Comparison of ENCODE assay signal across 13 mouse cellular contexts in the genomic region with DNA sequence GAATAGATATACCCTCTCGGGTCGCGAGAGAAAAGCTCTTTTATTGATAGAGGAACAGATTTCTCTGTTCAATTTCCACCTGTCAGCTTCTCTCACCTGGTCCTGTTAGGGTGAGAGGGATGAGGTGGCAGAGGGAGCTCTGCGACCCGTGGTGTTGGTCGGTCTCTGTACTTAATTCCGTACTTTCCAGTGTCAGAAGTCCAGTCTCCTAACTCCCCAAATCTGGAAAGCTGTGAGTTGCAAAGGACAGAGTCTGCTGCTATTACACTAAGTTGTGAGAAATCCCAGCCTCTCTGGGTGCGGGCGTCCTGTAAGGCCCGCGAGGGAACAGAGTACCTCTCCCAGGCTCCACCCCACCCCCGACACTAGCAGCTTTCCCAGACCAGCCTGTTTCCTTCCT. TPM values are rescaled to one million over a fixed set of nuclear protein-coding genes. Genes with fewer than 3 reads are reported as not detected.
DNase-seq lines count a peak whose midpoint lies in the region; ATAC-seq and TF ChIP-seq lines count a peak whose summit lies in the region.
"Had no signal": no experiment of that assay in that cellular context is flagged by ENCODE, and none has a peak within 500 bp of the region (broad histone marks: within the 10 kb centered on the region; RNA-seq: fewer than 3 reads in every experiment).

No protein-coding gene starts in this region.

- no peak for TF ChIP-seq EP300 in heart, adult 2 months (IDR thresholded peaks at IDR 0.05; ENCODE audit: insufficient read depth, low read depth, low read length)

- intact Hi-C loops in heart, adult 2 months (cut with DNase I), result no loop called here

- H3K79me2 ChIP-seq in heart, adult 2 months (replicated peaks; ENCODE audit: control insufficient read depth, insufficient read depth, low read length), result no peaks in the 10 kb centered on the region
- no peaks in the 10 kb centered on the region for H3K79me2 ChIP-seq in myocyte (ENCODE audit: control insufficient read depth, insufficient read depth)

- no peak overlapping the region for H3K27ac ChIP-seq in heart, embryonic 12.5 days (ENCODE audit: poor library complexity, severe bottlenecking)
- H3K27ac ChIP-seq in heart, adult 2 months, result no peak overlapping the region
- H3K27ac ChIP-seq in lung, embryonic 14.5 days (ENCODE audit: low read depth), result no peak overlapping the region
- no peak overlapping the region for H3K27ac ChIP-seq in embryonic facial prominence, embryonic 11.5 days (replicated peaks; ENCODE audit: low read depth, low read length)
- H3K27ac ChIP-seq: liver, embryonic 12.5 days; midbrain, embryonic 12.5 days had no signal

- H3K36me3 ChIP-seq in heart, embryonic 12.5 days, result no peaks in the 10 kb centered on the region
- no peaks in the 10 kb centered on the region for H3K36me3 ChIP-seq in heart, adult 2 months (ENCODE audit: control insufficient read depth, insufficient read depth, low read length)
- peaks cover 25% of the 10 kb centered on the region for H3K36me3 ChIP-seq in lung, embryonic 14.5 days (ENCODE audit: insufficient read depth)
- no peaks in the 10 kb centered on the region for H3K36me3 ChIP-seq in embryonic facial prominence, embryonic 11.5 days (replicated peaks; ENCODE audit: control insufficient read depth, insufficient read depth, low read depth, low read length)
- H3K36me3 ChIP-seq in myocyte (ENCODE audit: control insufficient read depth, insufficient read depth), result no peaks in the 10 kb centered on the region
- H3K36me3 ChIP-seq: liver, embryonic 12.5 days; midbrain, embryonic 12.5 days had no signal

- ATAC-seq in heart, embryonic 12.5 days (ENCODE audit: insufficient number of reproducible peaks, low FRiP score), result no peak
- no peak for ATAC-seq in lung, embryonic 14.5 days (ENCODE audit: insufficient read depth)
- ATAC-seq in embryonic facial prominence, embryonic 11.5 days (replicated peaks; ENCODE audit: insufficient number of reproducible peaks, low FRiP score, low TSS enrichment, low read depth), result no peak
- ATAC-seq: forebrain, embryonic 16.5 days; liver, embryonic 12.5 days had no signal

- H3K9ac ChIP-seq in heart, embryonic 12.5 days, result no peak overlapping the region
- H3K9ac ChIP-seq in heart, adult 2 months (ENCODE audit: low read depth, low read length), result no peak overlapping the region
- 0 out of 2 replicates have a peak overlapping the region, but pooled peaks have one; percentile 18 for H3K9ac ChIP-seq in lung, embryonic 14.5 days
- H3K9ac ChIP-seq in embryonic facial prominence, embryonic 11.5 days (replicated peaks; ENCODE audit: low read length), result no peak overlapping the region
- H3K9ac ChIP-seq: liver, embryonic 12.5 days; midbrain, embryonic 12.5 days had no signal

- TF ChIP-seq POLR2A in heart, adult 2 months (IDR thresholded peaks at IDR 0.05; ENCODE audit: insufficient read depth, low read depth, low read length), result no peak
- no peak for TF ChIP-seq POLR2A in myocyte (IDR thresholded peaks at IDR 0.05; ENCODE audit: insufficient read length, low read depth)

- no peak for TF ChIP-seq CTCF in heart, adult 2 months (IDR thresholded peaks at IDR 0.05)
- TF ChIP-seq CTCF in lung, embryonic 14.5 days (IDR thresholded peaks at IDR 0.05; ENCODE audit: low read depth), result no peak

- no peak for DNase-seq in heart, adult 2 months
- peak; percentile 18 for DNase-seq in lung, embryonic 14.5 days
- no peak for DNase-seq in lung, postnatal 25 days (ENCODE audit: low spot score)
- peak; percentile 26 for DNase-seq in embryonic facial prominence, embryonic 11.5 days (ENCODE audit: low spot score)
- DNase-seq in left cerebral cortex, adult 18-20 months (ENCODE audit: low spot score in 2 of 2), result no peak
- no peak for DNase-seq in spleen, postnatal 10 days (ENCODE audit: low spot score in 2 of 2)
- DNase-seq: cerebellum, postnatal 36 days had no signal

- H3ac ChIP-seq in myocyte (ENCODE audit: control insufficient read depth, insufficient read length), result no peak overlapping the region

- peaks cover 76% of the 10 kb centered on the region for H3K27me3 ChIP-seq in heart, embryonic 12.5 days (replicated peaks)
- H3K27me3 ChIP-seq in heart, adult 2 months (ENCODE audit: control insufficient read depth, insufficient read depth, low read length), result peaks cover 10% of the 10 kb centered on the region
- peaks cover 48% of the 10 kb centered on the region for H3K27me3 ChIP-seq in lung, embryonic 14.5 days (ENCODE audit: insufficient read depth, low read length)
- H3K27me3 ChIP-seq in embryonic facial prominence, embryonic 11.5 days (ENCODE audit: control insufficient read depth, insufficient read depth, low read length), result peaks cover 47% of the 10 kb centered on the region
- no peaks in the 10 kb centered on the region for H3K27me3 ChIP-seq in myocyte (ENCODE audit: control insufficient read depth, insufficient read depth, insufficient read length)

- no peaks in the 10 kb centered on the region for H3K9me3 ChIP-seq in heart, embryonic 12.5 days (replicated peaks)
- H3K9me3 ChIP-seq in lung, embryonic 14.5 days (ENCODE audit: low read depth, low read length), result no peaks in the 10 kb centered on the region
- H3K9me3 ChIP-seq in embryonic facial prominence, embryonic 11.5 days (replicated peaks; ENCODE audit: control insufficient read depth, low read length), result no peaks in the 10 kb centered on the region
- H3K9me3 ChIP-seq: liver, embryonic 12.5 days; midbrain, embryonic 12.5 days had no signal

- peaks cover 20% of the 10 kb centered on the region for H3K4me1 ChIP-seq in heart, embryonic 12.5 days (replicated peaks)
- no peaks in the 10 kb centered on the region for H3K4me1 ChIP-seq in heart, adult 2 months (ENCODE audit: control insufficient read depth, insufficient read depth, low read length)
- peaks cover 29% of the 10 kb centered on the region for H3K4me1 ChIP-seq in lung, embryonic 14.5 days (ENCODE audit: insufficient read depth)
- H3K4me1 ChIP-seq in embryonic facial prominence, embryonic 11.5 days (ENCODE audit: control insufficient read depth, insufficient read depth, low read length), result peaks cover 8% of the 10 kb centered on the region
- H3K4me1 ChIP-seq: liver, embryonic 12.5 days had no signal

- peak overlapping the region; percentile 44 for H3K4me3 ChIP-seq in heart, embryonic 12.5 days
- H3K4me3 ChIP-seq in heart, adult 2 months, result no peak overlapping the region
- peak overlapping the region; percentile 30; the same call in 1 of the 2 replicates for H3K4me3 ChIP-seq in lung, embryonic 14.5 days (ENCODE audit: low read depth, low read length)
- no peak overlapping the region for H3K4me3 ChIP-seq in embryonic facial prominence, embryonic 11.5 days (ENCODE audit: low read depth, low read length)
- peak overlapping the region; percentile 20 for H3K4me3 ChIP-seq in myocyte
- H3K4me3 ChIP-seq: liver, embryonic 12.5 days had no signal

- 5% methylated on average over 12 of the region's 12 CpGs for WGBS in heart, embryonic 12.5 days
- 20% methylated on average over 12 of the region's 12 CpGs for WGBS in heart, adult 2 months
- WGBS in lung, embryonic 14.5 days, result 29% methylated on average over 12 of the region's 12 CpGs
- 6% methylated on average over 12 of the region's 12 CpGs for WGBS in embryonic facial prominence, embryonic 11.5 days

- H3K4me2 ChIP-seq in heart, embryonic 12.5 days, result peak overlapping the region; percentile 64
- H3K4me2 ChIP-seq in lung, embryonic 14.5 days, result peak overlapping the region; percentile 58
- no peak overlapping the region; the same call in 1 of the 2 replicates for H3K4me2 ChIP-seq in embryonic facial prominence, embryonic 11.5 days (ENCODE audit: low read depth, low read length)
- H3K4me2 ChIP-seq in myocyte (ENCODE audit: low read depth), result peak overlapping the region; percentile 59

TF ChIP-seq in myocyte, 11 proteins besides CTCF, POLR2A, EP300 and RAD21:
- TF ChIP-seq TCF3 (IDR thresholded peaks at IDR 0.05; ENCODE audit: insufficient read length, low read depth) (no peak), TCF12 (IDR thresholded peaks at IDR 0.05; ENCODE audit: insufficient read depth, poor library complexity, severe bottlenecking) (no peak), CEBPB (IDR thresholded peaks at IDR 0.05; ENCODE audit: insufficient read depth, poor library complexity, severe bottlenecking) (no peak), E2F4 (IDR thresholded peaks at IDR 0.05; ENCODE audit: insufficient read depth) (no peak), MYOG (IDR thresholded peaks at IDR 0.05; ENCODE audit: control insufficient read depth in 1 of 3, insufficient read depth in 1 of 3, insufficient read length in 2 of 3, low read depth in 2 of 3) (no peak), POLR2AphosphoS2 (IDR thresholded peaks at IDR 0.05; ENCODE audit: insufficient read length, low read depth) (no peak), MAX (IDR thresholded peaks at IDR 0.05; ENCODE audit: low read depth) (no peak), USF1 (IDR thresholded peaks at IDR 0.05; ENCODE audit: low read depth) (no peak), MYOD1 (IDR thresholded peaks at IDR 0.05; ENCODE audit: control insufficient read depth in 1 of 3, insufficient read length in 2 of 3, low read depth in 2 of 3) (no peak)

RNA-seq across cellular contexts. Expression of a gene that starts 11.6 kb away (rescaled TPM):
- polyA plus RNA-seq in heart, embryonic 12.5 days (2016; fragmentation: Nextera tagmentation; extraction: Ambion mirVana), result 9.5 and 10.7 TPM in 2 replicates
- 1 to 10 TPM; 3.7 to 4.0 TPM for total RNA-seq in heart, adult 2 months (2021)
- polyA plus RNA-seq in heart, adult 2 months (2012; rRNA removed), result 6.4 and 15.2 TPM in 2 replicates
- 23.3 and 28.5 TPM in 2 replicates for polyA plus RNA-seq in lung, embryonic 14.5 days (2014; fragmentation: Nextera tagmentation; extraction: Ambion mirVana)
- 43.8 and 46.8 TPM in 2 replicates for polyA plus RNA-seq in embryonic facial prominence, embryonic 11.5 days (2014; fragmentation: Nextera tagmentation; extraction: Ambion mirVana)
- 3.0 TPM for polyA plus RNA-seq in myocyte (2012; fragmentation: generic; extraction: Trizol)
- 1 to 10 TPM; 3.0 to 3.5 TPM for total RNA-seq in left cerebral cortex, adult 18-20 months (2021)
- total RNA-seq: hematopoietic stem cell, adult 5-6 weeks had no signal

Comparison
In these comparisons a context has a peak if more than half of its experiments do, and no peak if none do; other contexts are left out.
1. H3K4me3 ChIP-seq: peak in heart, embryonic 12.5 days (single experiment), lung, embryonic 14.5 days (single experiment) and myocyte (single experiment); none in heart, adult 2 months (single experiment) and embryonic facial prominence, embryonic 11.5 days (single experiment).
2. DNase-seq: peak in lung, embryonic 14.5 days (single experiment) and embryonic facial prominence, embryonic 11.5 days (single experiment); none in heart, adult 2 months (0 of 2), lung, postnatal 25 days (single experiment), left cerebral cortex, adult 18-20 months (0 of 2) and spleen, postnatal 10 days (0 of 2).